Mouse (Mus musculus) neural tube, embryonic 14.5 days (tissue): ENCODE results near the gene Syngr1. TPM values are rescaled to one million over a fixed set of nuclear protein-coding genes. Genes with fewer than 3 reads are reported as not detected.
"Not testable (repeated sequence)": the region's sequence is repeated elsewhere in the genome, so short reads cannot be mapped to it uniquely, and the experiment has no call there.

Experiments used
- ATAC-seq: fragments of 200-750 bp; cut with Nextera tagmentation; 2 replicates; pipeline ENCODE4 v1.8.0; 2017; ENCODE audit warnings: low read depth, mild to moderate bottlenecking, moderate TSS enrichment, moderate library complexity
- H3K27ac ChIP-seq: fragments of 300-500 bp; sonication (generic); 2 replicates; pipeline ENCODE4 v1.5.1; 2014; ENCODE audit warnings: low read depth, mild to moderate bottlenecking, control low read depth, low read length, moderate library complexity, mixed read lengths
- H3K27me3 ChIP-seq: fragments of 300-500 bp; sonication (generic); 2 replicates; pipeline ENCODE4 v1.6.1; 2014; ENCODE audit warnings: low read length; ENCODE audit not compliant: control insufficient read depth, insufficient read depth
- H3K36me3 ChIP-seq: fragments of 300-500 bp; sonication (generic); 2 replicates; pipeline ENCODE4 v1.6.1; 2014; ENCODE audit warnings: low read length, mixed read lengths; ENCODE audit not compliant: control insufficient read depth, insufficient read depth
- H3K4me1 ChIP-seq: fragments of 300-500 bp; sonication (generic); 2 replicates; pipeline ENCODE4 v1.6.1; 2014; ENCODE audit warnings: low read length; ENCODE audit not compliant: control insufficient read depth, insufficient read depth
- H3K4me2 ChIP-seq: fragments of 300-500 bp; sonication (generic); 2 replicates; pipeline ENCODE4 v1.6.1; 2014; ENCODE audit warnings: mild to moderate bottlenecking, low read depth, low read length, control low read depth
- H3K4me3 ChIP-seq: fragments of 300-500 bp; sonication (generic); 2 replicates; pipeline ENCODE4 v1.5.1; 2014; ENCODE audit warnings: low read depth, low read length, control low read depth, mixed read lengths
- H3K9ac ChIP-seq: fragments of 300-500 bp; sonication (generic); replicated peaks from 2 replicates; pipeline ENCODE4 v1.6.1; 2014; ENCODE audit warnings: low read depth, mild to moderate bottlenecking, control low read depth, low read length, mixed read lengths
- H3K9me3 ChIP-seq: fragments of 300-500 bp; sonication (generic); 2 replicates; pipeline ENCODE4 v1.6.1; 2016; ENCODE audit warnings: low read length; ENCODE audit not compliant: control insufficient read depth
- WGBS: fragments of 180-500 bp; shearing (Covaris S2); extraction: QIAGEN DNeasy Blood & Tissue Kit; methylation state at CpG from one replicate; pipeline ENCODE4 v1.1.7; 2014; 5-methylcytosine and 5-hydroxymethylcytosine counted together
- polyA plus RNA-seq: library from polyadenylated mRNA; unstranded; fragments of >200 nt; fragmentation: Nextera tagmentation; extraction: Ambion mirVana; gene quantifications from 2 replicates; pipeline ENCODE4 v1.2.1, GENCODE M21; 2014

The Syngr1 gene
- polyA plus RNA-seq, 1 experiment from 2014 or later: 30.3 TPM

GRCm38 (mm10) chr15:80115866-80116794 is 25.0 kb downstream of the Syngr1 start:
- Histone ChIP-seq H3K9me3 (no peaks in the 10 kb centered on the region), H3K4me3 (no peak overlapping the region), H3K4me2 (no peak overlapping the region), H3K27me3 (no peaks in the 10 kb centered on the region), H3K4me1 (no peaks in the 10 kb centered on the region), H3K36me3 (peaks cover 13% of the 10 kb centered on the region), H3K9ac (no peak overlapping the region), H3K27ac (no peak overlapping the region)
- WGBS: 68% methylated on average over 13 of the region's 13 CpGs
- ATAC-seq: no peak

DNA sequence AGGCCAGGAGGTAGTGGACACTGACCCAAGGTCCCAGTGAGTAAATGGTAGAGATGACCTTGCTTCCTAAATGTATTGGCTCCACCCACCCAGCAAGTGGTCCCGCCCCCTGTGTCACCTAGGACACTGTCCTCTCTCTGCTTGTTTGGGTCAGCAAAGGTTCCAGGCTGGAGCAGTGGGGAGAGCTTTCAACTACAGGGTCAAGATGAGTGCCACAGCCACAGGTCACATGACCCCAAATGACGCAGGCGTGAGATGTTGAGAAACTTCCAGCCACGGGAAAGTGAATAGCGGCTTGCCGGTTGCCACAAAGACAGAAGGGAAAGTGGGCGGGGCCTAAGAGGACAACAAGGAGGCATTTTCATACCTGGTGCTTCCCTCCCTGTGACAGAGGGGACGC is 26.0 kb downstream of the Syngr1 start:
- Histone ChIP-seq H3K4me3 (no peak overlapping the region), H3K27me3 (no peaks in the 10 kb centered on the region), H3K4me2 (no peak overlapping the region), H3K27ac (no peak overlapping the region), H3K9me3 (no peaks in the 10 kb centered on the region), H3K4me1 (no peaks in the 10 kb centered on the region), H3K36me3 (peaks cover 13% of the 10 kb centered on the region), H3K9ac (no peak overlapping the region)
- WGBS: 62% methylated on average over 8 of the region's 8 CpGs
- no peak for ATAC-seq

GRCm38 (mm10) chr15:80119076-80119475 is 27.9 kb downstream of the Syngr1 start:
- no peaks in the 10 kb centered on the region for H3K27me3 ChIP-seq
- H3K9ac ChIP-seq: no peak overlapping the region
- H3K4me2 ChIP-seq: no peak overlapping the region
- peaks cover 6% of the 10 kb centered on the region for H3K36me3 ChIP-seq
- no peaks in the 10 kb centered on the region for H3K9me3 ChIP-seq
- WGBS: 89% methylated on average over 6 of the region's 6 CpGs
- no peaks in the 10 kb centered on the region for H3K4me1 ChIP-seq
- ATAC-seq: no peak
- no peak overlapping the region for H3K4me3 ChIP-seq
- H3K27ac ChIP-seq: no peak overlapping the region

DNA sequence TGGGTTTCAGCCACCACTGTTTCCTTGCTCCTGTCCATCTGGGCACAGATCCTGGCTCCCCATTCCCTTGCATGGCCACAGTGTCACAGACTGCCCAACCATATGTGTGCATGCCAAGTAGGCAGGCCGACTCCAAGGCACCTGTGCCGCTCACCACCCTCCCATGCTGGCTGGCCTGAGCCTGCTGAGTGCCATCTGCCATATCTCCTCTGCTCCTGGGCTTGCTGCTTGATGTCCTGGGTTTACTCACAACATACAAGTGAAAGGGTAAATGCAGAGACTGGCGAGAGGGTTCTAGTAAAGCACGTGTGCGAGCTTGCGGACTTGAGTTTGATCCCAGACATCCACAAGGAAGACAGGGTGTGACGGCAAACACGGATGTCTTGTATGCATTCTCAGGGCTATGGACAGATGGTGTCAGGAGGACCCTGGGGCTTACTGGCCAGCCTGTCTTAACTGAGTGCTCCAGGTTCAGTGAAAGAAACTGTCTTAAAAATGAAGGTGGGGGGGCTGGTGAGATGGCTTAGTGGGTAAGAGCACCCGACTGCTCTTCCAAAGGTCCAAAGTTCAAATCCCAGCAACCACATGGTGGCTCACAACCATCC is 30.7 kb downstream of the Syngr1 start:
- Histone ChIP-seq H3K4me2 (no peak overlapping the region), H3K36me3 (no peaks in the 10 kb centered on the region), H3K27me3 (no peaks in the 10 kb centered on the region), H3K27ac (no peak overlapping the region), H3K4me1 (no peaks in the 10 kb centered on the region), H3K9me3 (no peaks in the 10 kb centered on the region), H3K9ac (no peak overlapping the region), H3K4me3 (no peak overlapping the region)
- 87% methylated on average over 9 of the region's 9 CpGs for whole genome bisulfite sequencing
- no peak for ATAC-seq

DNA sequence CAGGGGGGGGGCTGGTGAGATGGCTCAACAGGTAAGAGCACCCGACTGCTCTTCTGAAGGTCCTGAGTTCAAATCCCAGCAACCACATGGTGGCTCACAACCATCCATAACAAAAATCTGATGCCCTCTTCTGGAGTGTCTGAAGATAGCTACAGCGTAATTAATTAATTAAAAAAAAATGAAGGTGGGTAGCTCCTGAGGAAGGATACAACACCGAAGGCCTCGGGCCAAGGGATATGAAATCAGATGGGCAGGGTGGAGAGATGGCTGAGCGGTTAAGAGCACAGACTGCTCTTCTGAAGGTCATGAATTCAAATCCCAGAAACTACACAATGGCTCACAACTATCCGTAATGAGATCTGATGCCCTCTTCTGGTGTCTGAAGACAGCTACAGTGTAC is 31.3 kb downstream of the Syngr1 start:
- not testable (repeated sequence) for H3K4me3 ChIP-seq, ATAC-seq, H3K27me3 ChIP-seq, H3K27ac ChIP-seq, H3K36me3 ChIP-seq, H3K4me2 ChIP-seq, H3K9me3 ChIP-seq, H3K4me1 ChIP-seq, H3K9ac ChIP-seq
- WGBS: 95% methylated on average over 6 of the region's 6 CpGs

DNA sequence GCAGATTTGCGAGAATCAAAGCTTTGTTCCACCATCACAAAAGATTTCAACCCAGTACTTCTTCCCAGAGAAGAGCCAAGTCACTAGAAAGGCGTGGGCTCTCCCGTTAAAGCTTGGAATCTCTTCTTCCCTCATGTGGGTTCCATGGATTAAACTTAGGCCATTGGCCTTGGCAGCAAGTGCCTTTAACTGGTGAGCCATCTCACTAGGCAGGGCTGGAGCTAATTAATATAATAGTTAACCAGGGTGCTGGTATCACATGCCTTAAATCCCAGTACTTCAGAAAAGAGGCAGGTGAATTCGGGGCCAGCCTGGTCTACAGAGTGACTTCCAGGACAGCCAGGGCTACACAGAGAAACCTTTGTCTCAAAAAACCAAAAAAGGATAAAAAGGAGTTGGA is 33.5 kb downstream of the Syngr1 start:
- no peaks in the 10 kb centered on the region for H3K4me1 ChIP-seq
- no peaks in the 10 kb centered on the region for H3K9me3 ChIP-seq
- H3K27me3 ChIP-seq: no peaks in the 10 kb centered on the region
- no peak overlapping the region for H3K4me3 ChIP-seq
- H3K9ac ChIP-seq: no peak overlapping the region
- ATAC-seq: no peak
- no peak overlapping the region for H3K4me2 ChIP-seq
- no peak overlapping the region for H3K27ac ChIP-seq
- 83% methylated on average over 4 of the region's 4 CpGs for WGBS
- H3K36me3 ChIP-seq: no peaks in the 10 kb centered on the region

GRCm38 (mm10) chr15:80127191-80127590 is 36.1 kb downstream of the Syngr1 start:
- Histone ChIP-seq H3K4me3 (no peak overlapping the region), H3K9ac (no peak overlapping the region), H3K9me3 (no peaks in the 10 kb centered on the region), H3K36me3 (no peaks in the 10 kb centered on the region), H3K27me3 (no peaks in the 10 kb centered on the region), H3K27ac (no peak overlapping the region), H3K4me2 (no peak overlapping the region), H3K4me1 (no peaks in the 10 kb centered on the region)
- 75% methylated on average over 1 of the region's 1 CpGs for WGBS
- no peak for ATAC-seq

DNA sequence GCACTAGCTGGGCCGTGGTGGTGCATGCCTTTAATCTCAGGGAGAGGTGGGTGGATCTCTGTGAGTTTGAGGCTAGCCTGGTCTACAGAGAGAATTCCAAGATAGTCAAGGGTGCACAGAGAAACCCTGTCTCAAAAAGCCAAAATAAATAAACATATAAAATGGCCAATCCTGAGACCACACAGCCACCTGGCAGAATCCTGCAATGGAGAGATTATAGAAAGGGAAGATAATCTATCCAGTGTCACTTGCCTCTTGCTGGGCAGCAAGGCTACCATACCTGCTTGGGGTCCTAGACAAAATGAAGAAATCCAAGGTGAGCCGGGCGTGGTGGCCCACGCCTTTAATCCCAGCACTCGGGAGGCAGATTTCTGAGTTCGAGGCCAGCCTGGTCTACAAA is 38.8 kb downstream of the Syngr1 start:
- no peak overlapping the region for H3K27ac ChIP-seq
- H3K4me2 ChIP-seq: no peak overlapping the region
- WGBS: 90% methylated on average over 6 of the region's 6 CpGs
- H3K4me3 ChIP-seq: no peak overlapping the region
- H3K36me3 ChIP-seq: no peaks in the 10 kb centered on the region
- H3K27me3 ChIP-seq: no peaks in the 10 kb centered on the region
- no peak overlapping the region for H3K9ac ChIP-seq
- 0 out of 2 replicates have a peak, but pooled peaks cover 10% of the 10 kb centered on the region for H3K4me1 ChIP-seq
- no peak for ATAC-seq
- no peaks in the 10 kb centered on the region for H3K9me3 ChIP-seq

DNA sequence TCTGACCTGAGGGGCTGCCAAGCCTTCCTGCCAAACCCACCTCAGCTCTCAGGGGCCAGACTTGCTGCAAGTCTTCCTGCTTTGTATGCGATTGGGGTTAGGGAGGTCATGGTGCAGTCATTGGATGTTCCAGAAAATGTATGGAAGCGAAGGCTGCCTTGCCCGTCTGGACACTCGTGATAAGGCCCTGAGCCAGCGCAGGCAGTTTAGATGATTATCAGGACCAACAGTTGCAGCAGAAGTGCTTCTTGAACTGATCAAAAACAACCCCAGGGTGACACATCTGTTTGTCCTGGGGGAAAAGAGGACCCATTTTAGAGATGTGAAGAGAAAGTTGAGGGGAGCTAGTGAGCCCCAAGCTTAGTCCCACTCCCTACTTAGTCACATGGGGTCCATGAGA is 39.6 kb downstream of the Syngr1 start:
- no peaks in the 10 kb centered on the region for H3K9me3 ChIP-seq
- WGBS: 92% methylated on average over 5 of the region's 5 CpGs
- H3K4me1 ChIP-seq: 0 out of 2 replicates have a peak, but pooled peaks cover 10% of the 10 kb centered on the region
- H3K36me3 ChIP-seq: no peaks in the 10 kb centered on the region
- H3K27me3 ChIP-seq: no peaks in the 10 kb centered on the region
- no peak for ATAC-seq
- no peak overlapping the region for H3K4me2 ChIP-seq
- H3K27ac ChIP-seq: no peak overlapping the region
- H3K9ac ChIP-seq: no peak overlapping the region
- no peak overlapping the region for H3K4me3 ChIP-seq
